Mouse (Mus musculus): ENCODE measurements around the gene Ctdspl. TPM values are rescaled to one million over a fixed set of nuclear protein-coding genes. Genes with fewer than 3 reads are reported as not detected.
A peak's percentile ranks its signal among the peaks of the same experiment; 100 is the strongest.

The Ctdspl gene
- 18.8 and 24.2 TPM in 2 replicates for polyA plus RNA-seq (2012; ENCODE audit: insufficient read depth, insufficient read length, missing spikeins)

DNA sequence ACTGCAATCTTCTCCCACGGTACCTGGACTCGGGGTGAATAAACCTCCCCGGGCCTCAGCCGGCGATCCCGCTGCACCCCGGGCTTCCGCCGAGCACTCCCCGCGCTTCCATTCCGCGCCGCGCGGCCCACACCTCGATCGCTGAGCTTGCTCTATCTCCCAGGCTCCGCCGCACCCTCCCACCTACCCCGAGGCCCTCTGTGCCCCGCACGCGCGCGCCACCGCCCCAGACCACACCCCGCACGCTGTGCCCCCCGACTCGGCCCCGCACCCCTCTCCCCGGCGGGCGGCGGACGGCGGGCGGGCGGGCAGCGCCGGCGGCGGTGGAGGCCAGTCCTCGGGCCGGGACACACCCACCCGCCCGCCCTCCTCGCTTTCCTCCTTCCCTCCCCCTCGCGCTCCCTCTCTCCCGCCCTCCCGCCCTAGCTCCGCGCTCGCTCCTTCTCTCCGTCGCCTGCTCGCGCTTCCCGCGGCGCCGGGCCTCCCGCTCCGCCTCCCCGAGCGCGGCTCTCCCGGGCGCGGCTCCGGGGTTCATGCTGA lies at the start of gene Ctdspl:
TSS of gene Ctdspl (plus strand) at position 343 of the 540 bp plus-strand sequence.
- Histone ChIP-seq H3K27ac (replicated peaks; ENCODE audit: low read depth, low read length) (0 out of 2 replicates have a peak within 1 kb of the TSS, but pooled peaks have one; percentile 10), H3K4me3 (ENCODE audit: insufficient read depth, low read depth, low read length) (peak within 1 kb of the TSS; percentile 88), H3K4me1 (ENCODE audit: control insufficient read depth, insufficient read depth, insufficient read length, low read length) (peaks cover 7% of the 10 kb centered on the region; the same call in 1 of the 2 replicates)

DNA sequence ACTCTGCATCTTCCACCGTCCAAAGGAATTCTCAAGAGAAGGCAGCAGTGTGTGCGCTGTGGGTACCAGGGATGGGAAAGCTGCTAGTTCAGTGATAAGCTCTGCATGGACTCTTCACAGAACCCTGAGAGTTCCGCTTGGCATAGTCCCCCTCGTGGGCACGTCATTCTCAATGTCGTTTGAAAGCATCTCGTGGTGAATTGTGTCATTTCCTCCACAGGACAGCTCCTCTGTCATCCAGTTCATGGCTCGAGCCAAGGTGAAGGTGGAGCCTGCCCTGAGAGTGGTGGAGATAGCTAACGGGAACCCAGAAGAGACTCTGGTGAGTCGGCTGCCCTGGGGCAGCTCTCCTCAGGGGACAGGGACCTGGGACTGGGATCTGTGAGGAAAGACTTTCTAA lies 49.4 kb upstream of the Ctdspl start:
- H3K4me3 ChIP-seq (ENCODE audit: insufficient read depth, low read depth, low read length), result no peak overlapping the region
- H3K4me1 ChIP-seq (ENCODE audit: control insufficient read depth, insufficient read depth, insufficient read length, low read length), result peaks cover 8% of the 10 kb centered on the region
- peak overlapping the region; percentile 92 for H3K27ac ChIP-seq (replicated peaks; ENCODE audit: low read depth, low read length)

DNA sequence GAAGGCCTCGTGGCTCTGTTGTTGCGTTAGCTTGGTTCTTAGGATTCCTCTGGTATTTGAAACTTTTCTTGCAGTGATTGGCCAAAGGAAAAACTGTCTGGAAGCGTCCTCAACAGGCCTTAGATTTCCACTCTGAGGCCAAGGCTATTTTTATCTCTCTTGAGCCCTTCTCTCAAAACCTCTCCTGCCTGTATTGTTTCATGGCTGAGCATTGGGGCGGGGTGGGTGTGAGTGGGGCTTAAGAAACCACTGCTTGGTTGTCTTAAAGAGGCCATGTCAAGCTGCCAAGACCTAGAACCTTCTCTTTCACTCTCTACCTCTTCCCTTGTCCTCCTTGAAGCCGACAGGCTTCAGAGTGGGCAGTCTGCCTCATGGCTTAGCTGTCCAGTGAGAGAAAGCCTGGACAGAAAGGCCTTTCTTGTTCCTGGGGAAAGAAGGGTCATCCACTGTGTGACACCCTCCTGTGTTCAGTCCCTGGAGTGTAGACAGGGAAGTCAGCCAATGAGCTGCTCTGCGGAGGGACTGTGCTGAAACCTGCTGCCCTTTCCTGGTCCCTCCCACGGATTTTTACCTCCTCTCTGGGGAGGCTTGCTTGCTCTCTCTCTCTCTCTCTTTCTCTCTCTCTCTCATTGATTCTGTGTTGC lies 48.8 kb upstream of the Ctdspl start:
- H3K4me1 ChIP-seq (ENCODE audit: control insufficient read depth, insufficient read depth, insufficient read length, low read length), result peaks cover 8% of the 10 kb centered on the region
- no peak overlapping the region for H3K4me3 ChIP-seq (ENCODE audit: insufficient read depth, low read depth, low read length)
- peak overlapping the region; percentile 92 for H3K27ac ChIP-seq (replicated peaks; ENCODE audit: low read depth, low read length)

DNA sequence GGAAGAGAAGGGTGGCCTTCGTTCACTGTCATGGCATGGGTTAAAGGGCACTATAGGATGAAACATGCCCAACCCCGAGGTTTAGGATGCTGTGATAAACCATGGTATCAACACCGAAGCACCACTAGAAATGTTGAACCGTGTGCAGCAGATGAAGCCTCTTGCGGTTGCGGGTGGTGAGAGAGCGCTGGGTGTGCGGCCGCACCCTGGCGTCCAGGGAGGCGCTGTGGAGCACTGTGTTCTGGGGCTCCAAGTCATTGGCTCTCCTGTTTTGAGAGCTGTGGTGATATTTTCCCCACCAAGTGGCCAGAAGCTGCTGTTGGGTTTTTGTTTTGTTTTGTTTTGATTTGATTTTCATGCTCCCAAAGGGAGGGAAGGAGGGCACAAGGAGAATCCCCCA lies 47.7 kb upstream of the Ctdspl start:
- peaks cover 8% of the 10 kb centered on the region for H3K4me1 ChIP-seq (ENCODE audit: control insufficient read depth, insufficient read depth, insufficient read length, low read length)
- H3K4me3 ChIP-seq (ENCODE audit: insufficient read depth, low read depth, low read length), result no peak overlapping the region
- peak overlapping the region; percentile 57 for H3K27ac ChIP-seq (replicated peaks; ENCODE audit: low read depth, low read length)

DNA sequence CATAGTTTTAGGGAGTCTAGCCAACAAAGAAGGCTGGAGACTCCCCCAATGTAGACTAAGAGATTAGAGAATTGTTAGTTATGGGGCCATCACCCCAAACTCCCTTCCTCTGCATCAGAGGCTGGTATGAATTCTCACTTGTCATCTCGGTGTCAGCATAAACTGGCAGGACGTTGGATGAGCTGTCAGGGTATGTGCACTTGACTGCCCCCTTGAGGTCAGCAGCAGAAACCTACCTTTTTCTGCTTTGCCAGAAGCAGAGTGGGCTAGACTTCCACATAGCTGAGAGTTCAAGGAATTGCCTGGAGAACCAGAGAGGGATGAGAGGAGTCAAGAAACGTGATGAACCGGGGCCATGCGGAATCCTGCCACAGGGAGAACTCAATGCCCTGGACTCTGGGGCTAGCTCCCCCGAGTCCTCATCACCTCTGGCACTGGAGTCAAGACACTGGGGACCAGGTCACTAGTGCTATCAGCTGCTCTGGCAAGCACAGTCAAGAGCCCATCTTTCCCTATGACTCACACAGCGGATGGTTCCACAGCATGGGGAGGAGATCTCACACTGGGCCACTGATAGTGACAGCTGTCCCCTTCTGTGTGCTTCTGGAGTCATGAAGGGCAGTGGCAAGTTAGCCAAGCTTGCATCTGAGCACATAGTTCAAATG lies 44.8 kb upstream of the Ctdspl start:
- Histone ChIP-seq H3K27ac (replicated peaks; ENCODE audit: low read depth, low read length) (no peak overlapping the region), H3K4me1 (ENCODE audit: control insufficient read depth, insufficient read depth, insufficient read length, low read length) (peaks cover 8% of the 10 kb centered on the region), H3K4me3 (ENCODE audit: insufficient read depth, low read depth, low read length) (no peak overlapping the region)

DNA sequence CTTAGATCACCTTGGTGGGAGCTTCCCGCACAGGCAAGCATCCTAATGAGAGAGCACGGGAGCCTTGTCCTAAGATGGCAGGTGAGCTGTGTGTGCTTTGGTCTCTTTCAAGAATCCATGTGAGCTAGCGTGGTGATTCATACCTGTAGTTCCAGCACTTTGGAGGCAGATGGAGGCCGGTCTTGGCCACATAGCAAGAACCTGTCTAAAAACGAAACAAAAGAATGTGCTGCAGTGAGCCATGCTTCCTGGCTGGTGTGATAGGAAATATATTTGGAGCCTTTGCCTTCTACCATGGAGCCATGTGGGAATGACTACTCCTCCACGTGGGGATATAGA lies 44.3 kb upstream of the Ctdspl start:
- H3K4me1 ChIP-seq (ENCODE audit: control insufficient read depth, insufficient read depth, insufficient read length, low read length), result peaks cover 3% of the 10 kb centered on the region
- no peak overlapping the region for H3K4me3 ChIP-seq (ENCODE audit: insufficient read depth, low read depth, low read length)
- no peak overlapping the region for H3K27ac ChIP-seq (replicated peaks; ENCODE audit: low read depth, low read length)

DNA sequence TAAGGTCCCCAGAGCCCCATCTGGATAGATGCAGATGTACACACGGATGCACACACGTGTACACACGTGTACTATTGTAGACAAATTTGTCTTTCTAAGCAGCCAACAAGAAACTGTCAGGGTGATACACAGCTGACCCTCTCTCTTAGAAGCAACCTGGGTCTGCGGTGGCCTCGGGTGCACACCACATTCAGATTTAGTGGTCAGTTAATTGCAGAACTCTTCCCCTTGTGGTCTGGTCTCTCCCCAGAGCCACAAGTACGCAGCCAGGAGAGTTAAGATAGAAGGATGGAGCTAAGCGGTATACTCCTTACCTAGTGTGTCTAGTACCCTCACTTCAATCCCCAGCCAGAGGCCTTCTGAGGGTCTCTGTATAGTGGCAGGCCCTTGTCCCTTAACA lies 43.1 kb upstream of the Ctdspl start:
- no peak overlapping the region for H3K4me3 ChIP-seq (ENCODE audit: insufficient read depth, low read depth, low read length)
- peaks cover 2% of the 10 kb centered on the region; the same call in 1 of the 2 replicates for H3K4me1 ChIP-seq (ENCODE audit: control insufficient read depth, insufficient read depth, insufficient read length, low read length)
- H3K27ac ChIP-seq (replicated peaks; ENCODE audit: low read depth, low read length), result no peak overlapping the region

DNA sequence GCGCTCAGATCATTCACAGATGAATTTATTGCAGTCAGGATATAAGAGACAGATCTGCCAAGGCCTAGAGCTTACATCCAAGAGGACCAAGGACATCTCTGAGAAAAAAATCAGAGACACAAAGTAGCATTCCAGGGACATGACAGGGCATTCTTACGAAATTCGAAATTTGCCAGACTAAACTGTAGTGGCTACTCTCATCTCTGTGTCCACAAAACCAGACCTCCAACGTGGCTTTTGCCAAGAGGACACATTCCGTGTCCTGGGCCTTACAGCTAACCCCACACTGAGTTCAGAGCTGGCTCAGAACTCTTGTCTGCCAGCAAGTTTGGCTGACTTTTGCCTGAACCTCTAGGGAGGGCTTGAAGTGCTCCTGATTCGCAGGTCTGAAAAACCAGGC lies 40.5 kb upstream of the Ctdspl start:
- H3K27ac ChIP-seq (replicated peaks; ENCODE audit: low read depth, low read length), result no peak overlapping the region
- H3K4me3 ChIP-seq (ENCODE audit: insufficient read depth, low read depth, low read length), result no peak overlapping the region
- no peaks in the 10 kb centered on the region for H3K4me1 ChIP-seq (ENCODE audit: control insufficient read depth, insufficient read depth, insufficient read length, low read length)

DNA sequence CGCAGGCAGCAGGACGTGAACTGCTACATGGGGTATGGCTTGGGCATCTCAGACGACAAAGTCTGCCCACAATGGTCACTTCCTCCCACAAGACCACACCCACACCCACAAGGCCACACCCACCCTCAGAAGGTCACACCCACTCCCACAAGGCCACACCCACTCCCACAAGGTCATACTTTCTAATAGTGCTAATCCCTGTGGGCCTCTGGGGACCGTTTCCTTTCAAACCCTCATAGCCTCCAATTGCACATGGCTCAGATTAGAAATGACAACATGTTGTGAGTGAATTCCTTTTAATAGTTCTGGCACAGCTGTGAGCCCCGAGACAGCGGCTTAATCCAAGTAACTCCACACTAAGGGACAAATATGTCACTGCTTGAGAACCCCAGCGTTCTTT lies 39.1 kb upstream of the Ctdspl start:
- no peak overlapping the region for H3K4me3 ChIP-seq (ENCODE audit: insufficient read depth, low read depth, low read length)
- H3K4me1 ChIP-seq (ENCODE audit: control insufficient read depth, insufficient read depth, insufficient read length, low read length), result peaks cover 3% of the 10 kb centered on the region
- no peak overlapping the region for H3K27ac ChIP-seq (replicated peaks; ENCODE audit: low read depth, low read length)

DNA sequence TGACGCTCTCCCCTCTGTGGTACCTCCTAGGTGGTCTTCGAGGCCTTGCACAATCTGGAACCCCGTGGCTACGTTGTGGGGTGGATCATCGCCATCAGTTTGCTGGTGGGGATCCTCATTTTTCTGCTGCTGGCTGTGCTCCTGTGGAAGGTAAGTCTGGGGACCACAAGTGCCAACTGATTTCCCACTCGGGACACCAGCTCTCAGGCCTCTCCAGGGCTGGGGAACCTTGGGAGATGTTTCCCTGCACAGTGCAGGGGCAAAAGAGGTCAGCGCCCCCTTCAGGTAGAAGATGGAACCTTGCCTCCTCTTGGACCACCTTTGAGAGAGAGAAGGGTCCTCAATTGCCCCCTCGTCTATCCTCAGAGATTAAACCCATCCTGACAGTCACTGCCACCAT lies 38.5 kb upstream of the Ctdspl start:
- Histone ChIP-seq H3K4me1 (ENCODE audit: control insufficient read depth, insufficient read depth, insufficient read length, low read length) (peaks cover 3% of the 10 kb centered on the region), H3K4me3 (ENCODE audit: insufficient read depth, low read depth, low read length) (no peak overlapping the region), H3K27ac (replicated peaks; ENCODE audit: low read depth, low read length) (no peak overlapping the region)

DNA sequence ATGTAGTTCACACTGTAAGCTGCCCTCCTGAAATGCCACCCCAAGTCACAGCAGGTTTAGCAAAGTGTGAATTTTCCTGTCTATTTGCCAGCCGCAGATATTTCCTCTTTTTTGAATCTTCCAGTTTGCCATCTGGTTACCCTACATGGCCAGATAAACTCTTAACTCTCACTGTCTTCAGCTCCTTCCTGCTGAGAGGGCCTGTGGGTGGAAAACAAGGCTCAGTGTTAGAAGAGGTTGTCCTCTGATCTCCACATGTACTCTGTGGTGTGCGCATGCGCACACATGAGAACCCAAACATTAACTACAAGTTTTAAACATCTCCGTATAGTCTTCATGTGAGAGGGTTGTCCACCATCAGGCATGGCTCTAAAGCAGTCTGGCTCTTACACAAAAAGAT lies 36.1 kb upstream of the Ctdspl start:
- Histone ChIP-seq H3K4me1 (ENCODE audit: control insufficient read depth, insufficient read depth, insufficient read length, low read length) (peaks cover 3% of the 10 kb centered on the region), H3K4me3 (ENCODE audit: insufficient read depth, low read depth, low read length) (no peak overlapping the region), H3K27ac (replicated peaks; ENCODE audit: low read depth, low read length) (no peak overlapping the region)

DNA sequence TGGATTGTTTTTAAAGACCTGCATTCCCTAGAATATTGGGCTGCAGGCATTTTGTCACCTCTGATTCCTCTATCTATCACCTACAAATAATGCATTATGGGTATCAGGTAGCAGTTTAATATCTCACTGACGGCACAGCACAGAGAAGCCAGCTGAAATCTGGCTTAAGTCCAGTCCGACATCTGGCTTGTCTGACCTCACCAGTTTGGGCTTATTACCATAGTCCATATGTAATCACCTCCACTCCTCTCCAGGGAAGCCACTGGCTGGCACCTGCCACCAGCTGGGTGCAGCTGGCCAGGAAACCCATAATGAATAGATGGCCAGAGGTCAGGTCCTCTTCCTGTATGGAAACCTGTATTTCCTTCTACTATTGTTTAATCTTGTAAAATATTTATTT lies 35.6 kb upstream of the Ctdspl start:
- peaks cover 3% of the 10 kb centered on the region for H3K4me1 ChIP-seq (ENCODE audit: control insufficient read depth, insufficient read depth, insufficient read length, low read length)
- no peak overlapping the region for H3K27ac ChIP-seq (replicated peaks; ENCODE audit: low read depth, low read length)

DNA sequence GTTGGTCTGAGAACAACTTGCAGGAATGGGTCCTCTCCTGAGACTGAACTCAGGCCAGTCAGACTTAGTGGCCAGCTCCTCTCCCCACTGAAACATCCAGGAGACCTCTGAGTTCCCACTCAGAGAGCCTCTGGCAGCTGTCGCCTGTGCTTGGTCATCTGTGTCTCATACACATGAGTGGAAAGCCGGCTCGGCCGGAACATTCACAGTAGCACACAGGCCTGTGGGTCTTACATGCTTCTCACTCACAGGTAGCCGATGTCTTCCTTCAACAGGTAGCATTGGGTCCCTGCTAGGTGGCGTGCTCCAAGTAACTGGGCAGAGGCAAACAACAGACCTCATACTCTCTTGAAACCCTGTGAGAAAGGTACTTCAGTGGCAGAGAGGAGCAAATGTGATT lies 35.2 kb upstream of the Ctdspl start:
- H3K4me3 ChIP-seq (ENCODE audit: insufficient read depth, low read depth, low read length), result no peak overlapping the region
- no peak overlapping the region for H3K27ac ChIP-seq (replicated peaks; ENCODE audit: low read depth, low read length)
- H3K4me1 ChIP-seq (ENCODE audit: control insufficient read depth, insufficient read depth, insufficient read length, low read length), result peaks cover 3% of the 10 kb centered on the region

More for the DNA sequence above, 35.6 kb upstream of the Ctdspl start:
- H3K4me3 ChIP-seq (ENCODE audit: insufficient read depth, low read depth, low read length), result no peak overlapping the region

DNA sequence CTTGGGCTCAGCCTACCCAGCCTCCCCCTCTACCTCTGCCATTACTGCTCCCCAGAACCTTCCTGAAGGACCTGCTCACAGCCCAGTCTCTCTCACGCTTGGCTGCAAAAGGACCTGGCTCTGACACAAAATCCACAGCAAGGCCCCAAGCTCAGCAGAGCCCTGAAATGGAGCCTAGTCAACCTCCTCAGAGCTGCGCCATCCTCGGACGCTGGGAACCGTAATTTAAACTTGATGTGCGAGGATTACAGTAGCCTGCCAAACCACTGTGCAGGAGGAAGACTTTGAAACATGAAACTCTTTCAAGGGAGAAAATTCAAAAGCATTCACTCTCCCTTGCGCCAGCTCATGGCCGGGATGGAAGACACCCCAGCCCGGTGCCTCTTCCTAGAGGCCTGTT lies 34.7 kb upstream of the Ctdspl start:
- peaks cover 3% of the 10 kb centered on the region for H3K4me1 ChIP-seq (ENCODE audit: control insufficient read depth, insufficient read depth, insufficient read length, low read length)
- no peak overlapping the region for H3K27ac ChIP-seq (replicated peaks; ENCODE audit: low read depth, low read length)
- H3K4me3 ChIP-seq (ENCODE audit: insufficient read depth, low read depth, low read length), result no peak overlapping the region

DNA sequence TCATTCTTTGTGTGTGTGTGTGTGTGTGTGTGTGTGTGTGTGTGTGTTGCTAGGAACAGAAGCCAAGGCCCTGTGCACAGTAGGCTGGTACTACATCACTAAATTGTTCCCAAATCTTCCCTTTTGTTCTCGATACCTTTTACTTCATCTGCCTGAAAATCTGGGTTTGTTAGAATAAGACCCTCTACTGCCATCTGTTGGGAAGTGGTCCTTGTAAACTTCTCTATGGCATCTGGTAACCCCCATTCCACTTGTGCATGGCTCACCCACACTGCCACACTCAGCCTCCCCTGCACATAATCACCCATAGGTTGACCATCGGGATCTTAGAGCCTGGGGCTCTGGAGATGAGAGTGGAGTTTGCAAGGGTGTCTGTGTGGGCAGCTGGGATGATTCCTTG lies 31.2 kb upstream of the Ctdspl start:
- no peak overlapping the region for H3K27ac ChIP-seq (replicated peaks; ENCODE audit: low read depth, low read length)

DNA sequence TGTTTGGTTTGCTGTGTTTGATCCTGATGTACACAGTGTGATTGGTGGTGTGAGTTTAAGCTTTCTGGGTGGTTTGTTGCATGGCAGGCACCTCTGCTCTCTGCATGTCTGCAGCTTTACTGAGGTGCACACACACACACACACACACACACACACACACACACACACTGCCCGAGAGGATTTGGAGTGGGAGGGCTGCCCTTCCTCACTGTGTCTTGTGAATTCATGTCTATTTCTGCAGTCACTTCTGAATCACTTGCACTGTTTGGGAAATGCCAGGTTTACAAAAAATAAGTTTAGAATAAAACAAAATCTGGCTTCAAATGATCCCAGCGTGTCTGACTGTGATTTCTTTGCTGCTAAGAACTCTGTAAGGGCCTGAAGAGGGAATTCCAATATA lies 25.6 kb upstream of the Ctdspl start:
- H3K4me1 ChIP-seq (ENCODE audit: control insufficient read depth, insufficient read depth, insufficient read length, low read length), result no peaks in the 10 kb centered on the region
- H3K4me3 ChIP-seq (ENCODE audit: insufficient read depth, low read depth, low read length), result no peak overlapping the region
- no peak overlapping the region for H3K27ac ChIP-seq (replicated peaks; ENCODE audit: low read depth, low read length)

More for the DNA sequence above, 31.2 kb upstream of the Ctdspl start:
- Histone ChIP-seq H3K4me1 (ENCODE audit: control insufficient read depth, insufficient read depth, insufficient read length, low read length) (peaks cover 3% of the 10 kb centered on the region), H3K4me3 (ENCODE audit: insufficient read depth, low read depth, low read length) (no peak overlapping the region)
